Mouse (Mus musculus) lung, embryonic 16.5 days (tissue): ENCODE data around the gene Slc9b1. TPM values are rescaled to one million over a fixed set of nuclear protein-coding genes. Genes with fewer than 3 reads are reported as not detected.
A peak's percentile ranks its signal among the peaks of the same experiment; 100 is the strongest.

Experiments
- ATAC-seq: fragments of 200-750 bp; cut with Nextera tagmentation; 2 replicates; pipeline ENCODE4 v1.8.0; 2017; ENCODE audit warnings: low read depth, mild to moderate bottlenecking, moderate library complexity
- H3K27ac ChIP-seq: fragments of 300-500 bp; sonication (generic); 2 replicates; pipeline ENCODE4 v1.5.1; 2014; ENCODE audit warnings: mild to moderate bottlenecking, control low read depth, low read length
- H3K27me3 ChIP-seq: fragments of 300-500 bp; sonication (generic); 2 replicates; pipeline ENCODE4 v1.6.1; 2014; ENCODE audit warnings: low read depth, low read length, mixed read lengths; ENCODE audit not compliant: control insufficient read depth, insufficient read depth
- H3K36me3 ChIP-seq: fragments of 300-500 bp; sonication (generic); 2 replicates; pipeline ENCODE4 v1.6.1; 2014; ENCODE audit warnings: low read length; ENCODE audit not compliant: control insufficient read depth, insufficient read depth
- H3K4me1 ChIP-seq: fragments of 300-500 bp; sonication (generic); replicated peaks from 2 replicates; pipeline ENCODE4 v1.6.1; 2014; ENCODE audit warnings: low read length, mixed read lengths; ENCODE audit not compliant: control insufficient read depth, insufficient read depth
- H3K4me2 ChIP-seq: fragments of 300-500 bp; sonication (generic); 2 replicates; pipeline ENCODE4 v1.6.1; 2014; ENCODE audit warnings: low read depth, low read length, control low read depth
- H3K4me3 ChIP-seq: fragments of 300-500 bp; sonication (generic); 2 replicates; pipeline ENCODE4 v1.5.1; 2014; ENCODE audit warnings: mild to moderate bottlenecking, low read length, control low read depth
- H3K9ac ChIP-seq: fragments of 300-500 bp; sonication (generic); 2 replicates; pipeline ENCODE4 v1.6.1; 2014; ENCODE audit warnings: low read length, control low read depth
- H3K9me3 ChIP-seq: fragments of 300-500 bp; sonication (generic); 2 replicates; pipeline ENCODE4 v1.6.1; 2016; ENCODE audit warnings: low read length; ENCODE audit not compliant: control insufficient read depth
- whole genome bisulfite sequencing: fragments of 180-500 bp; shearing (Covaris S2); extraction: QIAGEN DNeasy Blood & Tissue Kit; methylation state at CpG from one replicate; pipeline ENCODE4 v1.1.7; 2014; 5-methylcytosine and 5-hydroxymethylcytosine counted together
- polyA plus RNA-seq: library from polyadenylated mRNA; unstranded; fragments of >200 nt; fragmentation: Nextera tagmentation; extraction: Ambion mirVana; gene quantifications from 2 replicates; pipeline ENCODE4 v1.2.1, GENCODE M21; 2015

The Slc9b1 gene
- polyA plus RNA-seq, 1 experiment from 2014 or later, result 0.16 TPM

DNA sequence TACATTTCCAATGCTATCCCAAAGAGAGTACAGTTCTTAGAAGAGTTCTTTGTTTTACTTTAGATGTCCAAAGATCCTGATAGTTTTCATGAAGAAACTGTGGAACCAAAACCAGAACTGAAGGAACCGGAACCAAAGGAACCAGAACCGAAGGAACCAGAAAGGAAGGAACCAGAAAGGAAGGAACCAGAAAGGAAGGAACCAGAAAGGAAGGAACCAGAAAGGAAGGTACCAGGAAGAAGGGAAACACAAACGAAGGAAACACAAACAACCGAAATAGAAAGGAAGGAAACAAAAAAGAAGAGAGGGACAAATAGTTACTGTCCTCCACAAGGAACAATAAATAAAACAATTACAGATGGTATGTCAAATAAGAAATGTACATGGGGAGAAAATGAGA is 9.6 kb downstream of the Slc9b1 start:
- Histone ChIP-seq H3K9ac (no peak overlapping the region), H3K27ac (no peak overlapping the region), H3K4me3 (no peak overlapping the region), H3K27me3 (no peaks in the 10 kb centered on the region), H3K9me3 (no peaks in the 10 kb centered on the region), H3K4me1 (no peaks in the 10 kb centered on the region), H3K4me2 (no peak overlapping the region), H3K36me3 (no peaks in the 10 kb centered on the region)
- no peak for ATAC-seq
- 86% methylated on average over 4 of the region's 4 CpGs for WGBS

DNA sequence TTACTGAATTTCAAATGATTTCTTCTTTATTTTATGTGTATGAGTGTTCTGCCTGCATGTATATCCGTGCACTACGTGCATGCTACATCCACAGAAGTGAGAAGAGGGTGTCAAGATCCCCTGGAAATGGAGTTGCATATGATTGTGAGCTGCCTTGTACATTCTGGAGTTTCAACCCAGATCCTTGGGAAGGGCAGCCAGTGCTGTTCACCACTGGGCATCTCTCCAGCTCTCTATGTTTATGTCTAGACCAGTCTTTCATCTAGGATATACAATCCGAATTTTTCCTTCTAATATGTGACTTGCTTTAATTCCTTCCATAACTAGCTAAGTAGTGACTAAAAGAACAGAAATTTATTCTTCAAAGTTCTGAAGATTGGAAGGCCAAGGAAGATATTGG is 28.0 kb downstream of the Slc9b1 start:
- peak overlapping the region; percentile 27; the same call in 1 of the 2 replicates for H3K27ac ChIP-seq
- no peaks in the 10 kb centered on the region for H3K9me3 ChIP-seq
- WGBS, result 51% methylated on average over 3 of the region's 3 CpGs
- no peaks in the 10 kb centered on the region for H3K4me1 ChIP-seq
- no peak overlapping the region for H3K9ac ChIP-seq
- no peak overlapping the region for H3K4me3 ChIP-seq
- no peaks in the 10 kb centered on the region for H3K27me3 ChIP-seq
- no peak overlapping the region for H3K4me2 ChIP-seq
- H3K36me3 ChIP-seq, result no peaks in the 10 kb centered on the region
- ATAC-seq, result no peak

DNA sequence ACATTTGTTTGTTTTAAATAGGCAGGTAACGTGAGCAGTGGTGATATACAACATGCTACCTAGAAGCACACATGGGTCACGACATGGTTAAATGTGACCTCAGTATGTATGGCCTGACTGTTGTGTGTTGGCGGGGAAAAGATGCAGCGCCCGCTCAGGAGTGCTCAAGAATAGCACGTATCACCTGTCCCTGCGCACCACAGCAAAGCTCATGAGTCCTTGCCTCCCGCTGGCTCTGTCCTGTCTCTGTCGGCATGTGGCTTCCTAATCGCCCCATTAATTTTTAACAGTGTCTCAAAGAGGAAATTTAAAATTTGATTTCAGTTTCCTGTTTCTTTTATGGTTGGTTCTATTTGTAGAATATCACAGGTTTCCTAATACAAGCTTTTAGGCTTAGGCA is 29.6 kb downstream of the Slc9b1 start:
- Histone ChIP-seq H3K4me3 (no peak overlapping the region), H3K4me1 (no peaks in the 10 kb centered on the region), H3K9ac (no peak overlapping the region), H3K36me3 (no peaks in the 10 kb centered on the region), H3K27ac (no peak overlapping the region), H3K9me3 (no peaks in the 10 kb centered on the region), H3K4me2 (no peak overlapping the region), H3K27me3 (no peaks in the 10 kb centered on the region)
- WGBS, result 78% methylated on average over 10 of the region's 10 CpGs
- ATAC-seq, result no peak

DNA sequence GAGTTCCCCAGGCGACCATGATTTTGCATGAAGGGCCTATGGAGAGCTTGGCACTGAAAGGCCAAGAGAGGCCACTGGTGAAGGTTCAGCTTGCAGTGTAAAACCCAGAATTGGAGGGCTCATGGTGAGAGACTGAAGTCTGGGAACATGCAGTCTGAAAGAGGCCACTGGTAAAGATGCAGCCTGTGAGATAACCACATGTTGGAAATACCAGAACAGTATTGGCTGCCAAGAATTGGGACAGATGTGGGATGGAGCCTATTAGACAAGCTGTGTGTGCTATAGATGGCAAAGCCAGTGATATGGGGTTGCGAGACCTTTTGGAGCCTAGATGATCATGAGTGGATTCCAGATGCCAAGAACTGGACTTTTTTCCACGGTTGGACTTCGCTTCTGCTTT is 32.0 kb downstream of the Slc9b1 start:
- H3K4me1 ChIP-seq, result no peaks in the 10 kb centered on the region
- no peak for ATAC-seq
- H3K4me3 ChIP-seq, result no peak overlapping the region
- H3K9ac ChIP-seq, result no peak overlapping the region
- WGBS, result 84% methylated on average over 4 of the region's 4 CpGs
- H3K27me3 ChIP-seq, result no peaks in the 10 kb centered on the region
- no peaks in the 10 kb centered on the region for H3K36me3 ChIP-seq
- H3K4me2 ChIP-seq, result no peak overlapping the region
- no peak overlapping the region for H3K27ac ChIP-seq
- no peaks in the 10 kb centered on the region for H3K9me3 ChIP-seq

DNA sequence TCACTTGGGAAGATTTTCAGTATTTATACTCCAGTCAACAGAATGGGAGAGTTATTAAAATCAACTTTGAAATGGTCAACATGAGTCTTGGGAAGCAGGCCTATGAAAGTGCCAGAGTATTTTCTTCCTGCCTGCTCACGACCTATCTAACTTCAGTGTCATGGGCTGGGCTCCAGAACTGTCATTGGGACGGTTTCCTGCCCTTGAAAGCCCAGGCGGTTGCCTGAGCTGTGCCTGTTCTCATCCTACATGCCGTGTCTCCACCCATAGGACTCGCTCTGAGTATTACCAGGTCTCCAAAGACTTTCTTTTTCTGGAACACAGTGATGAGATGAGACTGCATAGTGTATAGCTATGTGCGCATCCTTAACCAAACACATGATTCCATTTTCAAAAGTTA is 45.4 kb downstream of the Slc9b1 start:
- H3K9me3 ChIP-seq, result no peaks in the 10 kb centered on the region
- H3K9ac ChIP-seq, result no peak overlapping the region
- peaks cover 3% of the 10 kb centered on the region; the same call in 1 of the 2 replicates for H3K4me1 ChIP-seq
- WGBS, result 62% methylated on average over 6 of the region's 6 CpGs
- H3K27me3 ChIP-seq, result no peaks in the 10 kb centered on the region
- H3K36me3 ChIP-seq, result no peaks in the 10 kb centered on the region
- H3K27ac ChIP-seq, result no peak overlapping the region
- no peak for ATAC-seq
- H3K4me2 ChIP-seq, result no peak overlapping the region
- no peak overlapping the region for H3K4me3 ChIP-seq

DNA sequence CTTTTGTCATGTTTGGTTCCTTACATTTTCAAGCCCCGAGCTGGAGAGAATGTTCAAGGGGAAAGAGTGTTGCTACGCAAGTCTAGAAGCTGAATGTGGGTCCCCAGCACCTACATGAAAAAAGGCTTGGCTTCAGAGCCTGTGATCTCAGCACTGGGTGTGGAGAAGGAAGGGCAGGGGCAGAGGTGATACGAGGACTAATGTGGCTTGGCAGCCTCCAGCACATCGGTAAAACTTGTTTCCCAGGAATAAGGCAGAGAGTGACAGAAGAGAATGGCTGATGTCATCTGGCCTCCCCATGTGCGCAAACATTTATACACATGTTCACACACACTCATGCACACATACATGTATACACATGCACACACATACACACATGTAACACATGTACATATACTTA is 47.3 kb downstream of the Slc9b1 start:
- 67% methylated on average over 5 of the region's 5 CpGs for WGBS

DNA sequence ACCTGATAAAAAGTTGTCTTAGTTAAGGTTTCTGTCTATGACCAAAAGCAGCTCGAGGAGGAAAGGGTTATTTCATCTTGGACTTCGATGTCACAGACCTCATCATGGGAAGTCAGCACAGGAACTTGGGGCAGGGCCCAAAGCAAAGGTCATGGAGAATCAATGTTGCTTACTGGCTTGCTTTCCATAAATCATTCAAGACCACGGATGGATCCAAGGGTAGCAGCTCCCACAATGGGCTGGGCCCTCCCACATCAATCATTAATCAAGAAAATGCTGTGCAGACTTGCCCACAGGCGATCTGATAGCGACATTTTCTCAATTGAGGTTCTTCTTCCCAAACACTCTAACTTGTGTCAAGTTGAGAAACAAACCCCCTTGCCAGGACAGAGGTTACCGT is 48.3 kb downstream of the Slc9b1 start:
- no peaks in the 10 kb centered on the region for H3K36me3 ChIP-seq
- ATAC-seq, result no peak
- no peaks in the 10 kb centered on the region for H3K27me3 ChIP-seq
- H3K4me1 ChIP-seq, result peaks cover 3% of the 10 kb centered on the region; the same call in 1 of the 2 replicates
- H3K9me3 ChIP-seq, result no peaks in the 10 kb centered on the region
- no peak overlapping the region for H3K9ac ChIP-seq
- WGBS, result 43% methylated on average over 6 of the region's 6 CpGs
- H3K4me2 ChIP-seq, result no peak overlapping the region
- H3K4me3 ChIP-seq, result no peak overlapping the region
- no peak overlapping the region for H3K27ac ChIP-seq

More for the DNA sequence above, 47.3 kb downstream of the Slc9b1 start:
- Histone ChIP-seq H3K36me3 (no peaks in the 10 kb centered on the region), H3K9me3 (no peaks in the 10 kb centered on the region), H3K9ac (no peak overlapping the region), H3K4me1 (peaks cover 3% of the 10 kb centered on the region; the same call in 1 of the 2 replicates), H3K4me2 (no peak overlapping the region), H3K27ac (no peak overlapping the region), H3K4me3 (no peak overlapping the region), H3K27me3 (no peaks in the 10 kb centered on the region)
- no peak for ATAC-seq

DNA sequence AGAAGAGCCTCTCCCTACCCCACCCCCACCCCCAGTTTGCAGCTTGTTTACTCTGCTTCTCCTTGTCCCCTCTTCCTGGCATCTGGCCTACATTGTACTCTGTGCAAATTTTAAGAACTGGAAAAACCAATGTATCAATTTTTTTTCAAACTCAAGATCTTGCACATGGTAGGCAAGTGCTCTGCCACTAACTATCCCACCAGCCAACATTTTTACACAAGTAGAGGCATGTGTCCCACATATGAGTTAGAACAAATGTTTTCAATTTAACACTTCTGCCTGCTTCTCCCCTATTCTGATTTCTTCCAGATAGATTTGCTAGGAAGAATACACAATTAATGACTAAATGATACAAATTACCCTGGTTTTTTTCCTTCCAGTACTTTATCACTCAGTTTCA is 49.3 kb downstream of the Slc9b1 start:
- no peak overlapping the region for H3K9ac ChIP-seq
- no peaks in the 10 kb centered on the region for H3K27me3 ChIP-seq
- H3K4me1 ChIP-seq, result peaks cover 5% of the 10 kb centered on the region
- ATAC-seq, result no peak
- no peak overlapping the region for H3K4me3 ChIP-seq
- H3K9me3 ChIP-seq, result no peaks in the 10 kb centered on the region
- no peak overlapping the region for H3K4me2 ChIP-seq
- no peaks in the 10 kb centered on the region for H3K36me3 ChIP-seq
- H3K27ac ChIP-seq, result no peak overlapping the region

DNA sequence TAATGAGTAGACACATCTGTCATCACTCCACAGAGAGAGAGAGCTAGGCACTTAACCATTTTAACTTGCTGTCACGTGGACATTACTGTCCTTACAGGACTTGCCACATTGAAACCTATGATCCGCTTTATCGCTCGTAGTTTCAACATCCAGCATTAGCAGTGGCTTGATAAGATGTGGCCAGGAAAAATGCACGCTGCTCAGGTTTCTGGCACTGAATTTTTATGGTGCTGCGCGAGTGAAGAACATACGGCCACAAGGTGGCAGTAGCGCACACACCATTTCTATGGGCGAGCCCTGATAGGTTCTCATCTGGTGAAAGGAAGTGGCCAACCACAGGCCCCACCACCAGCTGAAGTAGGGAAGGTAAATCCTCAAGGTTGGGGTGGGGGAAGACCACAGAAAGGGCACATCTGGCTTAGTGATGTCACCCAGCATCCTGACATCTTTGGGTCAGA is 54.4 kb downstream of the Slc9b1 start:
- no peak overlapping the region for H3K4me3 ChIP-seq
- H3K36me3 ChIP-seq, result peaks cover 7% of the 10 kb centered on the region; the same call in 1 of the 2 replicates
- H3K4me2 ChIP-seq, result peak overlapping the region; percentile 30; the same call in 1 of the 2 replicates
- H3K27ac ChIP-seq, result no peak overlapping the region
- H3K27me3 ChIP-seq, result no peaks in the 10 kb centered on the region
- H3K4me1 ChIP-seq, result peaks cover 3% of the 10 kb centered on the region
- 3% methylated on average over 10 of the region's 10 CpGs for WGBS
- H3K9ac ChIP-seq, result no peak overlapping the region
- H3K9me3 ChIP-seq, result no peaks in the 10 kb centered on the region
- ATAC-seq, result peak; percentile 84

DNA sequence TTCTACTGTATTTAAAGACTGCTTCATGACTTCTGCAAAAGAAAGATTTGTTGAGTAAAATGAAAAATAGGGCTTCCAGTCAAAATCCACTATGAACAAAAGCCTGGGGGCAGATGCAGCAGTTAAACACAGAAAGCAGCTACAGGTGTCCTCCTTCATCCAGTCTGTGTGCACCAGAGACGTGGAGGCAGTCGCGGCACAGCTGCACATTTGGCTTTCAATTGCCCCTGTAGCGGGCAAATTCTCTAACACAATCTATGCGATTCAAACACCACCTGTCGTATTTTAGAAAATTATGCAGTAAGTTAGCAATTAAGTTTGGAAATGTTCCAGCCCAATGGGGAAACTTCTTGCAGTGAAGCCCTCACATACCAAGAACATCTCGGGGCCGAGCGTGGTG is 55.4 kb downstream of the Slc9b1 start:
- no peak overlapping the region for H3K9ac ChIP-seq
- WGBS, result 83% methylated on average over 9 of the region's 9 CpGs
- ATAC-seq, result no peak

More for the DNA sequence above, 55.4 kb downstream of the Slc9b1 start:
- no peak overlapping the region for H3K27ac ChIP-seq
- no peak overlapping the region for H3K4me2 ChIP-seq
- peaks cover 3% of the 10 kb centered on the region for H3K4me1 ChIP-seq
- H3K27me3 ChIP-seq, result no peaks in the 10 kb centered on the region
- H3K4me3 ChIP-seq, result no peak overlapping the region
- H3K36me3 ChIP-seq, result peaks cover 9% of the 10 kb centered on the region; the same call in 1 of the 2 replicates
- H3K9me3 ChIP-seq, result no peaks in the 10 kb centered on the region
